ENCODE assay signal across 8 mouse cellular contexts in genomic region chr6:147086594-147087225, GRCm38 (mm10). TPM values are rescaled to one million over a fixed set of nuclear protein-coding genes. Genes with fewer than 3 reads are reported as not detected.
A peak's percentile ranks its signal among the peaks of the same experiment; 100 is the strongest.
DNase-seq lines count a peak whose midpoint lies in the region; ATAC-seq and TF ChIP-seq lines count a peak whose summit lies in the region.

Gene Mansc4 (minus strand): TSS chr6:147087032.

- no peak within 1 kb of the TSS for H3K9ac ChIP-seq in liver, embryonic 11.5 days (ENCODE audit: low read depth, low read length)
- H3K9ac ChIP-seq in liver, postnatal 0 days (replicated peaks), result no peak within 1 kb of the TSS
- H3K9ac ChIP-seq in heart, adult 2 months (ENCODE audit: low read depth, low read length), result no peak within 1 kb of the TSS
- no peak within 1 kb of the TSS for H3K9ac ChIP-seq in intestine, postnatal 0 days (ENCODE audit: low read depth, low read length)
- no peak within 1 kb of the TSS for H3K9ac ChIP-seq in stomach, embryonic 15.5 days

- peaks cover 6% of the 10 kb centered on the region for H3K4me1 ChIP-seq in liver, embryonic 11.5 days (replicated peaks; ENCODE audit: control insufficient read depth, insufficient read depth, low read length)
- peaks cover 9% of the 10 kb centered on the region for H3K4me1 ChIP-seq in liver, postnatal 0 days (ENCODE audit: insufficient read depth)
- H3K4me1 ChIP-seq in heart, adult 2 months (ENCODE audit: control insufficient read depth, insufficient read depth, low read length), result peaks cover 2% of the 10 kb centered on the region; the same call in 1 of the 2 replicates
- H3K4me1 ChIP-seq in intestine, postnatal 0 days (replicated peaks; ENCODE audit: control insufficient read depth, insufficient read depth, low read length), result no peaks in the 10 kb centered on the region
- peaks cover 13% of the 10 kb centered on the region; the same call in 1 of the 2 replicates for H3K4me1 ChIP-seq in stomach, embryonic 15.5 days

- 16% methylated on average over 20 of the region's 20 CpGs for WGBS in liver, embryonic 11.5 days
- 15% methylated on average over 20 of the region's 20 CpGs for WGBS in liver, postnatal 0 days (ENCODE audit: insufficient replicate concordance)
- 21% methylated on average over 20 of the region's 20 CpGs for WGBS in heart, adult 2 months
- 21% methylated on average over 20 of the region's 20 CpGs for WGBS in intestine, postnatal 0 days
- WGBS in stomach, embryonic 15.5 days, result 10% methylated on average over 20 of the region's 20 CpGs

- H3K4me3 ChIP-seq in liver, embryonic 11.5 days (ENCODE audit: low read depth, low read length), result no peak within 1 kb of the TSS
- H3K4me3 ChIP-seq in liver, postnatal 0 days (ENCODE audit: low read depth, low read length), result no peak within 1 kb of the TSS
- no peak within 1 kb of the TSS for H3K4me3 ChIP-seq in heart, adult 2 months
- no peak within 1 kb of the TSS for H3K4me3 ChIP-seq in intestine, postnatal 0 days (ENCODE audit: low read depth, low read length)
- H3K4me3 ChIP-seq in stomach, embryonic 15.5 days (replicated peaks), result peak within 1 kb of the TSS; percentile 11

- H3K9me3 ChIP-seq in liver, embryonic 11.5 days (ENCODE audit: control insufficient read depth, low read length), result no peaks in the 10 kb centered on the region
- no peaks in the 10 kb centered on the region for H3K9me3 ChIP-seq in liver, postnatal 0 days (ENCODE audit: low read length)
- no peaks in the 10 kb centered on the region for H3K9me3 ChIP-seq in intestine, postnatal 0 days (ENCODE audit: control insufficient read depth)
- no peaks in the 10 kb centered on the region for H3K9me3 ChIP-seq in stomach, embryonic 15.5 days

- peak within 1 kb of the TSS; percentile 47 for H3K4me2 ChIP-seq in liver, embryonic 11.5 days
- no peak within 1 kb of the TSS for H3K4me2 ChIP-seq in liver, postnatal 0 days (ENCODE audit: low read depth, low read length)
- peak within 1 kb of the TSS; percentile 48 for H3K4me2 ChIP-seq in intestine, postnatal 0 days (replicated peaks; ENCODE audit: low read depth)
- peak within 1 kb of the TSS; percentile 36 for H3K4me2 ChIP-seq in stomach, embryonic 15.5 days

- H3K27ac ChIP-seq in liver, embryonic 11.5 days (ENCODE audit: low read depth, low read length), result no peak within 1 kb of the TSS
- no peak within 1 kb of the TSS for H3K27ac ChIP-seq in liver, postnatal 0 days (ENCODE audit: low read depth)
- no peak within 1 kb of the TSS for H3K27ac ChIP-seq in heart, adult 2 months
- H3K27ac ChIP-seq in intestine, postnatal 0 days (ENCODE audit: low read depth, low read length), result no peak within 1 kb of the TSS
- peak within 1 kb of the TSS; percentile 48; the same call in 1 of the 2 replicates for H3K27ac ChIP-seq in stomach, embryonic 15.5 days

- TF ChIP-seq CTCF in liver, postnatal 0 days (IDR thresholded peaks at IDR 0.05; ENCODE audit: low read depth), result no peak
- TF ChIP-seq CTCF in heart, adult 2 months (IDR thresholded peaks at IDR 0.05), result no peak
- TF ChIP-seq CTCF in intestine, postnatal 0 days (IDR thresholded peaks at IDR 0.05; ENCODE audit: low read depth), result no peak

- H3K27me3 ChIP-seq in liver, embryonic 11.5 days (replicated peaks; ENCODE audit: control insufficient read depth, insufficient read depth, low read length), result no peaks in the 10 kb centered on the region
- no peaks in the 10 kb centered on the region for H3K27me3 ChIP-seq in liver, postnatal 0 days (ENCODE audit: insufficient read depth, low read length)
- H3K27me3 ChIP-seq in heart, adult 2 months (ENCODE audit: control insufficient read depth, insufficient read depth, low read length), result no peaks in the 10 kb centered on the region; the same call in 1 of the 2 replicates
- no peaks in the 10 kb centered on the region for H3K27me3 ChIP-seq in intestine, postnatal 0 days (replicated peaks; ENCODE audit: control insufficient read depth, insufficient read depth, low read length)
- no peaks in the 10 kb centered on the region for H3K27me3 ChIP-seq in stomach, embryonic 15.5 days (replicated peaks)

- peaks cover under 1% of the 10 kb centered on the region for H3K79me2 ChIP-seq in heart, adult 2 months (replicated peaks; ENCODE audit: control insufficient read depth, insufficient read depth, low read length)

- DNase-seq in liver, embryonic 11.5 days (ENCODE audit: low spot score), result peak; percentile 39
- DNase-seq in liver, postnatal 0 days, result no peak
- DNase-seq in heart, adult 2 months, result peak; percentile 25 to 33
- DNase-seq in lung, postnatal 14 days, result peak; percentile 36
- no peak for DNase-seq in natural killer cell, adult 2 months (ENCODE audit: low spot score in 2 of 2)
- no peak for DNase-seq in layer of hippocampus, adult 11-12 months (ENCODE audit: low spot score)

- TF ChIP-seq POLR2A in heart, adult 2 months (IDR thresholded peaks at IDR 0.05; ENCODE audit: insufficient read depth, low read depth, low read length), result no peak

- no peak for TF ChIP-seq EP300 in liver, postnatal 0 days (IDR thresholded peaks at IDR 0.05; ENCODE audit: low read depth)
- no peak for TF ChIP-seq EP300 in heart, adult 2 months (IDR thresholded peaks at IDR 0.05; ENCODE audit: insufficient read depth, low read depth, low read length)

- H3K36me3 ChIP-seq in liver, embryonic 11.5 days (ENCODE audit: control insufficient read depth, insufficient read depth, low read length), result no peaks in the 10 kb centered on the region
- no peaks in the 10 kb centered on the region for H3K36me3 ChIP-seq in liver, postnatal 0 days (replicated peaks; ENCODE audit: insufficient read depth, low read length)
- no peaks in the 10 kb centered on the region for H3K36me3 ChIP-seq in heart, adult 2 months (ENCODE audit: control insufficient read depth, insufficient read depth, low read length)
- no peaks in the 10 kb centered on the region for H3K36me3 ChIP-seq in intestine, postnatal 0 days (ENCODE audit: control insufficient read depth, insufficient read depth)
- no peaks in the 10 kb centered on the region for H3K36me3 ChIP-seq in stomach, embryonic 15.5 days

- intact Hi-C loops in heart, adult 2 months (cut with DNase I), result loop anchor here (10.0 kb wide), 1 partner anchor 1738 kb away; no protein-coding TSS in a partner anchor

- ATAC-seq in liver, embryonic 11.5 days (replicated peaks; ENCODE audit: low FRiP score), result no peak
- ATAC-seq in liver, postnatal 0 days, result no peak
- ATAC-seq in intestine, postnatal 0 days, result no peak
- peak; percentile 26; the same call in 1 of the 2 replicates for ATAC-seq in stomach, embryonic 15.5 days (ENCODE audit: insufficient read depth, low FRiP score, low read depth)

RNA-seq across cellular contexts. Expression of gene Mansc4, which starts in this region (rescaled TPM):
- polyA plus RNA-seq in liver, embryonic 11.5 days (2014; fragmentation: Nextera tagmentation; extraction: Ambion mirVana), result 0.40 and 0.65 TPM in 2 replicates
- polyA plus RNA-seq in liver, postnatal 0 days (2015; fragmentation: Nextera tagmentation; extraction: Ambion mirVana), result 0.15 TPM in 1 of 2 replicates, not detected in the other
- total RNA-seq in heart, adult 2 months (2021), result not detected
- polyA plus RNA-seq in heart, adult 2 months (2012; rRNA removed), result not detected in 2 replicates
- polyA plus RNA-seq in intestine, postnatal 0 days (2015; fragmentation: Nextera tagmentation; extraction: Ambion mirVana), result 1.0 and 1.4 TPM in 2 replicates
- polyA plus RNA-seq in stomach, embryonic 15.5 days (2015; fragmentation: Nextera tagmentation; extraction: Ambion mirVana), result 3.0 and 3.6 TPM in 2 replicates

Comparison
In these comparisons a context has a peak if more than half of its experiments do, and no peak if none do; other contexts are left out.
1. Peak in DNase-seq and H3K4me2 ChIP-seq in liver, embryonic 11.5 days; RNA of the gene not detected or under 1 TPM.
2. Peak in DNase-seq in heart, adult 2 months; RNA of the gene not detected or under 1 TPM.